Mouse (Mus musculus) C2C12 (cell line): ENCODE results near the gene Eya2. TPM values are rescaled to one million over a fixed set of nuclear protein-coding genes. Genes with fewer than 3 reads are reported as not detected.

Source experiments
- H3K27me3 ChIP-seq: one replicate; pipeline ENCODE4 v1.6.1; 2011; ENCODE audit not compliant: control insufficient read depth, insufficient read depth, insufficient read length
- H3K36me3 ChIP-seq: one replicate; pipeline ENCODE4 v1.6.1; 2011; ENCODE audit not compliant: control insufficient read depth, insufficient read depth
- H3K4me3 ChIP-seq: one replicate; pipeline ENCODE4 v1.5.1; 2011; ENCODE audit warnings: mild to moderate bottlenecking, control low read depth; ENCODE audit not compliant: poor library complexity, insufficient read depth, severe bottlenecking
- H3K79me2 ChIP-seq: one replicate; pipeline ENCODE4 v1.6.1; 2011; ENCODE audit not compliant: control insufficient read depth, insufficient read depth
- H3K79me3 ChIP-seq: one replicate; pipeline ENCODE4 v1.6.1; 2011; ENCODE audit warnings: low read depth, control low read depth
- H3ac ChIP-seq: one replicate; pipeline ENCODE3; 2011; ENCODE audit warnings: low read depth; ENCODE audit not compliant: control insufficient read depth, insufficient read length
- CEBPB ChIP-seq: IDR thresholded peaks from one replicate; pipeline ENCODE4 v1.6.1; 2011; ENCODE audit warnings: low read depth, mild to moderate bottlenecking, control low read depth, moderate library complexity
- CTCF ChIP-seq: IDR thresholded peaks from one replicate; pipeline ENCODE4 v1.5.1; 2011; ENCODE audit not compliant: control insufficient read depth, insufficient read depth, insufficient read length
- FOSL1 ChIP-seq: IDR thresholded peaks from one replicate; pipeline ENCODE4 v1.8.0; 2011; ENCODE audit warnings: mild to moderate bottlenecking, low read length; ENCODE audit not compliant: poor library complexity, insufficient read depth, severe bottlenecking
- MAX ChIP-seq: IDR thresholded peaks from one replicate; pipeline ENCODE4 v1.6.1; 2011; ENCODE audit warnings: mild to moderate bottlenecking, control low read depth
- MYOD1 ChIP-seq: IDR thresholded peaks from one replicate; pipeline ENCODE4 v1.6.1; 2011; ENCODE audit warnings: low read depth; ENCODE audit not compliant: control insufficient read depth, insufficient read length
- MYOG ChIP-seq: IDR thresholded peaks from one replicate; pipeline ENCODE4 v1.6.1; 2011; ENCODE audit not compliant: control insufficient read depth, insufficient read length; ENCODE audit errors: extremely low read depth
- USF1 ChIP-seq: IDR thresholded peaks from one replicate; pipeline ENCODE4 v1.6.1; 2011; ENCODE audit warnings: low read depth, mild to moderate bottlenecking, control low read depth, moderate library complexity
- polyA plus RNA-seq: library from polyadenylated mRNA; unstranded; fragments of >200 nt; fragmentation: generic; extraction: Trizol; gene quantifications from one replicate; pipeline ENCODE4 v1.2.1, GENCODE M21; 2012; ENCODE audit warnings: missing spikeins

Eya2 gene
- polyA plus RNA-seq, 1 experiment: 0.19 TPM

DNA sequence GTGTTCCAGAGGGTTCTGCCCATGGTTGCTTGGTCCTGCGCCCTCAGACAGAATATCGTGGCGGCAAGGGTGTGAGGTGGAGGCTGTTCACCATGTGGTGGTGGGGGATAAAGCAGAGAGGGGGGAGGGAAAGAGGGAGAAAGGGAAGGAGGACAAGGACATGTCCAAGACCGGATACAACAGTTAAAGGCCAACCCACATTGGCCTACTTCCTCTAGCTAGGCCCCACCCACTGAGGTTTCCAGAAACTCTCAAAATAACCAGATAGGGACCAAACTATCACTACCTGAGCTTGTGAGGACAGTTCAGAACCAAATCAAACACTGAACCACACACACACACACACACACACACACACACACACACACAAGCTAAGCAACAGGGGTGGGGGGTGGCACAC, 157.9 kb downstream of the Eya2 start:
- Histone ChIP-seq H3K79me2 (no peaks in the 10 kb centered on the region), H3K4me3 (no peak overlapping the region), H3ac (no peak overlapping the region), H3K36me3 (no peaks in the 10 kb centered on the region), H3K79me3 (no peaks in the 10 kb centered on the region), H3K27me3 (peaks cover 13% of the 10 kb centered on the region)
- TF ChIP-seq CTCF (no peak), CEBPB (no peak), MYOD1 (no peak)

DNA sequence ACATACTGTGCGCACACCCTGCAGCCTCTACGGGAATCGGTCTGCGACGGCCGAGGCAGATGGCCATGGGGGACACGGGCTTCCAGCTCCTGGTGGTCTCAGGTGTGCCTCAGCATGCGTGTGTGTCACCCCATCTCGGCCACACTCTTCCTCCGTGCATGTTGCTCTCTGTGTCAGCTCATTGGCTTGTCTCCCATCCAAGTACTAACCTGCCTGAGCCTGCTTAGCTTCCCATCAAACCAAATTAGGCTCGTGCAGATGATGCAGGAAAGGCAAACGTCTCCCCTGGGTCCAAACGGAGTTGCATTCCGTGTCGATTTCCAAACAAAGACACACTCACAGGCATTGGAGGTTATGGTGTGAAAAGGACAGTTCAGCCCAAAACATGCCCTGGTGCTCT, 163.0 kb downstream of the Eya2 start:
- Histone ChIP-seq H3ac (no peak overlapping the region), H3K27me3 (peaks cover 20% of the 10 kb centered on the region), H3K36me3 (no peaks in the 10 kb centered on the region), H3K79me2 (no peaks in the 10 kb centered on the region), H3K79me3 (no peaks in the 10 kb centered on the region), H3K4me3 (no peak overlapping the region)
- TF ChIP-seq MAX (no peak), FOSL1 (no peak), USF1 (no peak), MYOG (no peak), CEBPB (no peak), MYOD1 (no peak), CTCF (no peak)

DNA sequence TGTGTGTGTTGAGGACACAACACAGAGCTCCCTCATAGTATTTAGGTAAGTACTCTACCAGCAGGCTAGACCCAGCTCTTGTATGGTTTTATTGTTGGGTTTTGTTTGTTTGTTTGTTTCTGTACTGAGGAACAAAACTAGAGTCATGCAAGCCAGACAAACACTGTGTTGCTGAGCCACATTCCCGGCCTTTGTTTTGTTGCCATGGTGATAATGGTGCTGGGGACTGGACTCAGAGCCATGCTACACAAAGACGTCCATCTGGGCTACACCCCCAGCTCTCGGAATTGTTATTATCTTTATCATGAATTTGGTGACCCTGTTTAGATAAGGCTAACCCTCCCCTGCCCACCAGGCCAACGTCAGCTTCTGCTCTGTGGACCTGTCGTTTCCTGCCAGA, 163.7 kb downstream of the Eya2 start:
- no peak overlapping the region for H3K4me3 ChIP-seq
- H3ac ChIP-seq: no peak overlapping the region
- H3K79me3 ChIP-seq: no peaks in the 10 kb centered on the region
- TF ChIP-seq MAX: no peak
- no peak for TF ChIP-seq CTCF
- no peak for TF ChIP-seq MYOG
- no peaks in the 10 kb centered on the region for H3K36me3 ChIP-seq
- peaks cover 20% of the 10 kb centered on the region for H3K27me3 ChIP-seq
- no peaks in the 10 kb centered on the region for H3K79me2 ChIP-seq

DNA sequence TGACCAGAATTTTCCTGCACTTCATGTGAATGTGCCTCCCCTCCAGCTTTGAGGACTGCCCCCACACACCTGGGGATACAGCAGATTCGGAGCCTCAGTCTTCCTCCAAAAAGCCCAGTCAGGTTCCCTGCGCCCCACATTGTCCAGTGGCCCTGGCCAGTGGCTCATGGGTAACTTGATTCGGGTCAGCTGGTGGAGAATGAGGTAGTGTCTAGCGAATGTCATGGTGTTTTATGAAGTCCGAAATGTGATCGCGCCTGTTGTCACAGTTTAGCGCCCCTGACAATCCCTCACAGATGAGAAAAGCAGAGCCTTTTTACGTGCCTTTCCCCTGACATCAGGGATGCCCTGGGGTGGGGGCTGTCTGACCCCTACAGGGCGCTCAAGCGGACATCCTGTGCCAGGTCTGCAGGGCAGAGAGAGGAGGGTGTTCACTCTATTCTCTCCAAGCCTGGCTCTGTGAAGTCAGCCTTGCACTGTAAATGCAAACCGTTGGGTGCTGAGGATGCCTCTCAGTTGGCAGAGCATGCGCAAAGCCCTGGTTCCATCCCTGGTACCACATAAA, 164.7 kb downstream of the Eya2 start:
- no peaks in the 10 kb centered on the region for H3K79me2 ChIP-seq
- H3K36me3 ChIP-seq: no peaks in the 10 kb centered on the region
- no peak for TF ChIP-seq CTCF
- no peak for TF ChIP-seq MYOG
- TF ChIP-seq CEBPB: no peak

DNA sequence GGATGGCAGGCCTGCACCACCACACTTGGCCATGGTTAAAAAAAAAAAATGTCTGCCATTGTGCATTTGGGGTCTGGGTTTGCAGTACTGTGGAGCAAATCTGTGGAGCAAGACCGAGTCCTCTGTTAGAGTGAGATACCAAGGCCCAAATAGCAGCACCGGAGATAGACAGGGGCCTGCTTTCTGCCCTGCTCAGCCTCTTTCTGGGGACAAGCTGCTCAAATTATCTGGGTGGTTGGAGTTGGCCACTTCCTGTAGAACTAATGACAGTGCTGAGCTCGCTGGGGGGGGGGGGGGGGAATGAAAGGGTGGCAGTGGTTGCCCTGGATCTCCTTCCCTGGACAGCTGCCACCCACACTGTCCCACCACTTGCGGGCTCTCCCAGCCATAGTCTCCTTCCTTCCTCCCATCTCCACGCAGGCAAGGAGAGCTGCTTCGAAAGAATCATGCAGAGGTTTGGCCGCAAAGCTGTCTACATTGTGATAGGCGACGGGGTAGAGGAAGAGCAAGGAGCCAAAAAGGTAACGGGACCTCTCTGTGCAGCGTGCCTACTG, 174.1 kb downstream of the Eya2 start:
- H3K27me3 ChIP-seq: no peaks in the 10 kb centered on the region
- no peak overlapping the region for H3ac ChIP-seq
- H3K79me2 ChIP-seq: no peaks in the 10 kb centered on the region
- H3K79me3 ChIP-seq: no peaks in the 10 kb centered on the region
- TF ChIP-seq FOSL1 (no peak), MYOG (no peak), CEBPB (no peak), MYOD1 (no peak), MAX (no peak), CTCF (no peak), USF1 (no peak)
- H3K36me3 ChIP-seq: no peaks in the 10 kb centered on the region
- no peak overlapping the region for H3K4me3 ChIP-seq

More for the DNA sequence above, 164.7 kb downstream of the Eya2 start:
- H3K27me3 ChIP-seq: peaks cover 20% of the 10 kb centered on the region
- H3K4me3 ChIP-seq: no peak overlapping the region
- no peak overlapping the region for H3ac ChIP-seq
- H3K79me3 ChIP-seq: no peaks in the 10 kb centered on the region

DNA sequence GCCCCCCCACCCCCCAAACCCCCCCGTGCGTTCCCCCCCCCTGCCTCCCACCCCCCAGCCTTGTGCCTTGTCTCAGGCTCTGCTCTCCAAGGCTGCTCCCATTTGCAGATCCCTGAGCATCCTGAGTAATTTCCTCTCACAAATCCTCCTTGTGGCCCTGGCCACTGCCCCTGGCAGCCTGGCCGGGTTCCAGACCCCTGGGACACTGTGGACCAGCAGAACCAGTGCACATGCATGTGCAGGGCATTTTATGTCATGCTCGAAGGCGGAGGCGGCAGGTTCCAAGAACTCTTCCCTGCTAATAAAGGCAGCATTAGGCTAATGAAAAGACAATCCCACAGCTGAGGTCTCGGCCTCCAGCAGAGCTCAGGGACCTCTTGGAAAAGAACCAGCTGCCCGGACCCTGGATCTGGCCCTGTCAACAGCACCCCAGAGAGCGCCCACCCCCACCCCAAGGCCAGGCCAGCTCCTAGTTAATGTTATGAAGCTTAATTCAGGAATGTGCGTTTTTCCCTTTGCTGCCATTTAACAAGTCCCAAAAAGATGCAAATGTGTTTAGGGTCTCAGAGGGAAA, 174.6 kb downstream of the Eya2 start:
- no peak overlapping the region for H3ac ChIP-seq
- H3K4me3 ChIP-seq: no peak overlapping the region
- no peaks in the 10 kb centered on the region for H3K36me3 ChIP-seq
- TF ChIP-seq MYOD1 (no peak), CTCF (no peak), MAX (no peak)
- no peaks in the 10 kb centered on the region for H3K79me3 ChIP-seq
- no peaks in the 10 kb centered on the region for H3K27me3 ChIP-seq
- no peaks in the 10 kb centered on the region for H3K79me2 ChIP-seq
